Mouse (Mus musculus) liver, adult 2 months (tissue): ENCODE results near the gene Tcea3. TPM values are rescaled to one million over a fixed set of nuclear protein-coding genes. Genes with fewer than 3 reads are reported as not detected.
A peak's percentile ranks its signal among the peaks of the same experiment; 100 is the strongest.

Experiments
- DNase-seq: peaks from one replicate; pipeline ENCODE4 v3.0.0-alpha.2; 2011; ENCODE audit warnings: low read depth, low spot score; ENCODE audit errors: extremely low read depth
- H3K27ac ChIP-seq: fragments of 200-500 bp; replicated peaks from 2 replicates; pipeline ENCODE4 v1.5.1; 2012; ENCODE audit warnings: low read depth, mild to moderate bottlenecking, control low read depth, inconsistent platforms, low read length; ENCODE audit not compliant: insufficient read depth
- H3K27me3 ChIP-seq: fragments of 200-500 bp; 2 replicates; pipeline ENCODE4 v1.6.1; 2012; ENCODE audit warnings: mild to moderate bottlenecking, moderate library complexity, low read length, inconsistent platforms; ENCODE audit not compliant: control insufficient read depth, insufficient read depth
- H3K36me3 ChIP-seq: fragments of 200-500 bp; 2 replicates; pipeline ENCODE4 v1.6.1; 2012; ENCODE audit warnings: low read length, inconsistent platforms; ENCODE audit not compliant: control insufficient read depth, insufficient read depth
- H3K4me1 ChIP-seq: fragments of 200-500 bp; 2 replicates; pipeline ENCODE4 v1.6.1; 2011; ENCODE audit warnings: low read length; ENCODE audit not compliant: control insufficient read depth, insufficient read depth
- H3K4me3 ChIP-seq: fragments of 200-500 bp; 2 replicates; pipeline ENCODE4 v1.5.1; 2011; ENCODE audit warnings: low read depth, mild to moderate bottlenecking, control low read depth, low read length, moderate library complexity; ENCODE audit not compliant: insufficient read depth
- H3K79me2 ChIP-seq: fragments of 200-500 bp; 2 replicates; pipeline ENCODE4 v1.6.1; 2012; ENCODE audit warnings: inconsistent platforms, mild to moderate bottlenecking, low read length, moderate library complexity; ENCODE audit not compliant: control insufficient read depth, insufficient read depth
- H3K9ac ChIP-seq: fragments of 200-500 bp; 2 replicates; pipeline ENCODE4 v1.6.1; 2012; ENCODE audit warnings: low read depth, mild to moderate bottlenecking, control low read depth, inconsistent platforms, low read length
- CTCF ChIP-seq: fragments of 200-500 bp; IDR thresholded peaks from 2 replicates; pipeline ENCODE4 v1.5.1; 2011; ENCODE audit warnings: low read depth, low read length, control low read depth
- POLR2A ChIP-seq: fragments of 200-500 bp; IDR thresholded peaks from 2 replicates; pipeline ENCODE4 v1.6.1; 2011; ENCODE audit warnings: low read length, control low read depth; ENCODE audit not compliant: insufficient read depth; ENCODE audit errors: extremely low read depth
- WGBS: fragments of 180-500 bp; shearing (Covaris S2); methylation state at CpG from one replicate; pipeline ENCODE4 v1.1.7; 2018; 5-methylcytosine and 5-hydroxymethylcytosine counted together
- polyA plus RNA-seq: library from polyadenylated mRNA; depleted of rRNA; stranded (reverse); fragments of >200 nt; gene quantifications from 2 replicates; pipeline ENCODE4 v1.2.3, GENCODE M21; 2012
- total RNA-seq: library from RNA; depleted of rRNA; stranded (reverse); fragments of >200 nt; gene quantifications from 2 replicates; pipeline ENCODE4 v1.2.3, GENCODE M21; 2014

Gene Tcea3
- total and polyA plus RNA-seq, 2 experiments: 20.1 to 34.8 TPM

DNA sequence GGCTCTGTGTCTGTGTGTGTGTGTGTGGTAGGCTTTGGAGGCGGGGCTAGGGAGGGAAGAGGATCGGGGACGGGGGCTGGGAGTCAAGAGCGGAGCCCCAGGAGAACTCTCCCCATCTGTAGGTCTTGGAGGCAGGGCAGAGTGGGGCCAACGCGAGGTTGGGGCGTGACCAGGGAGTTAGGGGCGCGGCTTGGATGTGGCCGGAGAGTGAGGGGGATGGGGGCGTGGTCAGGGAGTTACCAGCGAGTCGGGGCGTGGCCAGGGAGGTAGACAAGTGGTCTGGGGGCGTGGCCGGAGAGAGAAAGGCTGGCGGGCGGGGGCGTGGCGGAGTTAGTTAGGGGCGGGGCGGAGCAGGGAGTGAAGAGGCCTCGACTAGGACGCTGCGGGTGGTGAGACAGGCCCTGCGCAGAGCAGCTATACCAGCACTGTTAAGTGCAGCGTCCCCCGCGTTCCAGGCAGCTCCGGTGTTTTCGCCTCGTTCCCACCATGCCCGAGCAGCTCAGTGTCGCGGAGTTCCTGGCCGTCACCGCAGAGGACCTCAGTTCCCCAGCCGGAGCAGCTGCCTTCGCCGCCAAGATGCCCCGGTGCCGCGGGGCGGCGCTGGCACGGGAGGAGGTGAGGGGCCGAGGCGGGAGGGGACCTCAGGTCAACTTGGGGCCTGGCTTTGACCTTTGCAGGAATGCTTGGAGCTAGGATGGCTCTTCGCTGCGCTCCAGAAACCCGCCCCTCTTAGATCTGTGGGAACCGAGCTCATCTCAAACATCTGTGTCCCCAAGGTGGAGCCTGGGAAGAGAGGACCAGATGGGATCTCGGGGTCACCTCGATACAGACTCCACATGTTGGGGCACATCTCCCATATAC, 41.3 kb upstream of the Tcea3 start, which contains the start of gene Asap3:
TSS of gene Asap3 (plus strand) at position 333 of the 861 bp plus-strand sequence.
- no peaks in the 10 kb centered on the region for H3K27me3 ChIP-seq
- H3K36me3 ChIP-seq: no peaks in the 10 kb centered on the region
- peaks cover 11% of the 10 kb centered on the region for H3K4me1 ChIP-seq
- H3K4me3 ChIP-seq: peak within 1 kb of the TSS; percentile 69
- TF ChIP-seq POLR2A (peak; percentile 88), CTCF (0 out of 2 replicates have a peak, but pooled peaks have one; percentile 15)
- H3K9ac ChIP-seq: peak within 1 kb of the TSS; percentile 77
- WGBS: under 1% methylated on average over 52 of the region's 54 CpGs
- H3K79me2 ChIP-seq: peaks cover 7% of the 10 kb centered on the region; the same call in 1 of the 2 replicates
- DNase-seq: peak; percentile 88
- peak within 1 kb of the TSS; percentile 39 for H3K27ac ChIP-seq

DNA sequence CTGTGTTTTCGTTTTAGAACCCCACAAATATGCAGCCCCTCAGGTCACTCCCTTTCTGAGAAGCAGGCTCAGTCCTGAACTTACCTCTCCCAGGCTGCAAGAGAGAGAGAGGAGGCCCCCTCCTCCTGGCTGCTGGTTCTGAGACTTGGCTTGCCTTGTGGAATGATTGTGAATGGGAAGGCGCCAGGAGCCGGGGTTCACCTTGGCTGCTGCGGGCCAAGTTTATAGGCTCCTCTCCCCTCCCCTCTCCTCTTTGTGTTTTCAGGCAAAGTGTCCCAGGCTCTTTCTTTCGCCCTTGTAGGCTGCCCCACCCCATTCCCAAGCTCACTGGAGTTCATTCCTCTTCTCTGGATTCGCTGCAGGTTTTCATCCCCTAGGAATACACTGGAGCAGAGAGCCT, 40.6 kb upstream of the Tcea3 start:
- Histone ChIP-seq H3K27ac (peak overlapping the region; percentile 39), H3K36me3 (no peaks in the 10 kb centered on the region), H3K4me1 (peaks cover 11% of the 10 kb centered on the region), H3K9ac (peak overlapping the region; percentile 77), H3K27me3 (no peaks in the 10 kb centered on the region), H3K4me3 (peak overlapping the region; percentile 36), H3K79me2 (peaks cover 7% of the 10 kb centered on the region; the same call in 1 of the 2 replicates)
- DNase-seq: no peak
- WGBS: 11% methylated on average over 6 of the region's 6 CpGs
- no peak for TF ChIP-seq POLR2A
- no peak for TF ChIP-seq CTCF

DNA sequence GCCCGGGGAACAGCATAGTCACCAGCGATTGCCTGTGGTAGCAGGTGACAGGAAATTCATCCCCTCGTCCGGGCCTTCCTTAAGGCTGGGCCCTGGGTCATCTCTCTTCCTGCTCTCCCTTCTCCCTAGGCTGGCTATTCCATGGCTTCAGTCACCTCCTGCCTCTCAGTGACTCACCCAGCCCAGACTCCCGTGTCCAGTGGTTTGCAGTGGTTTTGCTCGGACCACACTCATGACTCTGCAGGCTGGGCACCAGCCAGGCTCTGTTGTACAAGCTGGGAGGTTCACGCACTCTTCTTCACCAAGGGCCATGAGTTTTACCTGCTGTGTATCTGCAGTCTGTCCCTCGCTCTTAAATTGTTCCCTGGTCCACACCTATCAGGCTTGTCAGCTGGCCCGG, 36.6 kb upstream of the Tcea3 start:
- TF ChIP-seq CTCF: no peak
- TF ChIP-seq POLR2A: no peak
- 78% methylated on average over 9 of the region's 9 CpGs for WGBS

DNA sequence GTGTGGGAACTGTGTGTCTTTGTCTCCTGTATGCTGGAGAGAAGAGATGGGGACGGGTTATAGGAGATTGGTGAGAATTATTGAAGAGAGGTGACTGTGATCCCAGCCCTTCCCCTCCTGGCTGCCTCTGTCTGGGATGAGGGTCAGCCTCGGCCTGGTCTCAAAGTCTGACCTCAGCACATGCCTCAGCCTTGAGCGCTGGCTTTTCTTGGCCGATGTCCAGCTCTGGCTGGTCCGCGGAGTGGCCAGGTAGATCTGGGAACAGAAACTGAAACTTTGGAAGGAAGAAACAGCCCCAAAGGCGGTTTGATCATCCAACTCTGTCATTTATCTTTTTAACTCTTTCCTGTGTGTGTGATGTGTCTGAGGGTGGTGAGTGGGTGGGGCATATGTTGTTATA, 33.9 kb upstream of the Tcea3 start:
- H3K27ac ChIP-seq: peak overlapping the region; percentile 59; the same call in 1 of the 2 replicates
- no peaks in the 10 kb centered on the region for H3K36me3 ChIP-seq
- no peaks in the 10 kb centered on the region for H3K27me3 ChIP-seq
- peaks cover 34% of the 10 kb centered on the region for H3K4me1 ChIP-seq
- DNase-seq: peak; percentile 88
- WGBS: 14% methylated on average over 7 of the region's 7 CpGs
- peaks cover 14% of the 10 kb centered on the region; the same call in 1 of the 2 replicates for H3K79me2 ChIP-seq
- H3K9ac ChIP-seq: no peak overlapping the region
- H3K4me3 ChIP-seq: no peak overlapping the region
- no peak for TF ChIP-seq CTCF
- TF ChIP-seq POLR2A: no peak

More for the DNA sequence above, 36.6 kb upstream of the Tcea3 start:
- Histone ChIP-seq H3K4me3 (no peak overlapping the region), H3K27me3 (no peaks in the 10 kb centered on the region), H3K36me3 (no peaks in the 10 kb centered on the region), H3K79me2 (peaks cover 7% of the 10 kb centered on the region; the same call in 1 of the 2 replicates), H3K9ac (no peak overlapping the region), H3K27ac (no peak overlapping the region), H3K4me1 (peaks cover 25% of the 10 kb centered on the region)
- DNase-seq: no peak

DNA sequence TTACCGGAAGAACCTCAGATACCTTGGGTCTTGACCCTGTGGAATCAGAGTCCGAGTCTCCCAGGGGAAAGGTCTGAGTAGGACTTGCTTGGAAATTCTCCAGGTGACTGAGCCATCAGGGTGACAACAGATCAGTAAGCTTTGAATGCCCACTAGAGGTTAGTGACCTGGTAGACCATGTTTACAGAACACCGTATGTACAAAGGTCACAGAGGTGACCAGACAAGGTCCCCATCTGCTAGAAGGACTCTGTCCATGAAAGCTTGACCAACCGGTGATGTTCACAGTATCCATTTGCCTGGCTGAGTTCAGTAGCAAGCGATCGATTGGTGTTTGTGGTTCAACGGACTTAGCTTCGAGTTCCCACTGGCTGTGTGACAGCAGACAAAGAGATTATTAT, 32.7 kb upstream of the Tcea3 start:
- H3K27me3 ChIP-seq: no peaks in the 10 kb centered on the region
- TF ChIP-seq CTCF (no peak), POLR2A (no peak)
- peak; percentile 100 for DNase-seq
- WGBS: 27% methylated on average over 8 of the region's 8 CpGs
- H3K9ac ChIP-seq: 0 out of 2 replicates have a peak overlapping the region, but pooled peaks have one; percentile 6
- H3K4me1 ChIP-seq: peaks cover 35% of the 10 kb centered on the region
- H3K36me3 ChIP-seq: no peaks in the 10 kb centered on the region
- no peak overlapping the region for H3K4me3 ChIP-seq
- H3K27ac ChIP-seq: peak overlapping the region; percentile 98
- H3K79me2 ChIP-seq: peaks cover 16% of the 10 kb centered on the region; the same call in 1 of the 2 replicates

DNA sequence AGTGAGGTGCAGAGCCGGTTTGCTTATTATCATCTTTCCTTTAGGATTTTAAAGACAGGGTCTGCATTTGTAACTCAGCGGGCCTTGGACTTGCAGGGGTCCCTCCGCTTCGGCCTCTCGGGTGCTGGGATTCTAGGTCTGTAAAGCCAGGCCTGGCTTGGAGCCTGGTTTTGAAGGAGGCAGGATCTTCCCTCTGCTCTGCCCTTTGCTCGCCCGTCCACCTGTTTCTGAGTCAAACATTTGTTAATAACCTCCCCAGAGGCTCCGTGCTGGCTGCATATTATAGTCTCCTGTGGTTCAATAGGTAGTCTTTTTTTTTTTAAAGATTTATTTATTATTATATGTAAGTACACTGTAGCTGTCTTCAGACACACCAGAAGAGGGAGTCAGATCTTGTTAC, 32.0 kb upstream of the Tcea3 start:
- WGBS: 15% methylated on average over 8 of the region's 8 CpGs
- Histone ChIP-seq H3K36me3 (no peaks in the 10 kb centered on the region), H3K4me1 (peaks cover 33% of the 10 kb centered on the region), H3K27me3 (no peaks in the 10 kb centered on the region), H3K79me2 (peaks cover 16% of the 10 kb centered on the region; the same call in 1 of the 2 replicates), H3K27ac (peak overlapping the region; percentile 67), H3K4me3 (peak overlapping the region; percentile 17; the same call in 1 of the 2 replicates), H3K9ac (peak overlapping the region; percentile 9)
- TF ChIP-seq POLR2A (no peak), CTCF (no peak)
- DNase-seq: peak; percentile 85
